Mouse (Mus musculus): ENCODE results near the gene Mrpl20. TPM values are rescaled to one million over a fixed set of nuclear protein-coding genes. Genes with fewer than 3 reads are reported as not detected.

Gene Mrpl20
- polyA plus RNA-seq (2012; rRNA removed): 50.2 and 58.8 TPM in 2 replicates

DNA sequence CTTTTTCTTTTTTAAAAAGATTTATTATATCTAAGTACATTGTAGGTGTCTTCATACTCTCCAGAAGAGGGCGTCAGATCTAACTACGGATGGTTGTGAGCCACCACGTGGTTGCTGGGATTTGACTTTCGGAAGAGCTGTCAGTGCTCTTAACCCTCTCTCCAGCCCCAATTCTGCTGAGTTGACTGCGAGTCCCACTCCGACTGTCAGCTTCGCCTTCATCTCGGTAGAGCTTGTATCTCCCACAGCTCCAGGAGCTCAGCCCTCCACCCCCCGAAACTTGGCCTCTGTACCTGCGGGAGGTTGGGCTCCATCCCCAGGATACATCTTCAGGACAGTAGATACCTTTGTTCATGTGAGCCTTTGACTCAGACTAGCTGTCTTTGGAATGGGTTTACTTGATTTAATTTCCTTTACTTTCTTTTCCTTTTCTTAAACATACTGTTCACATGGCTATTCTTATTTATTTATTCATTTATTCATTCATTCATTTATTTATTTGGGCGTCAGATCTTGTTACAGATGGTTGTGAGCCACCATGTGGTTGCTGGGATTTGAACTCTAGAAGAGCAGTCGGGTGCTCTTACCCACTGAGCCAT lies at the start of gene Mrpl20:
Gene Mrpl20 (plus strand): TSS at position 138 of the 599 bp plus-strand sequence.

DNA sequence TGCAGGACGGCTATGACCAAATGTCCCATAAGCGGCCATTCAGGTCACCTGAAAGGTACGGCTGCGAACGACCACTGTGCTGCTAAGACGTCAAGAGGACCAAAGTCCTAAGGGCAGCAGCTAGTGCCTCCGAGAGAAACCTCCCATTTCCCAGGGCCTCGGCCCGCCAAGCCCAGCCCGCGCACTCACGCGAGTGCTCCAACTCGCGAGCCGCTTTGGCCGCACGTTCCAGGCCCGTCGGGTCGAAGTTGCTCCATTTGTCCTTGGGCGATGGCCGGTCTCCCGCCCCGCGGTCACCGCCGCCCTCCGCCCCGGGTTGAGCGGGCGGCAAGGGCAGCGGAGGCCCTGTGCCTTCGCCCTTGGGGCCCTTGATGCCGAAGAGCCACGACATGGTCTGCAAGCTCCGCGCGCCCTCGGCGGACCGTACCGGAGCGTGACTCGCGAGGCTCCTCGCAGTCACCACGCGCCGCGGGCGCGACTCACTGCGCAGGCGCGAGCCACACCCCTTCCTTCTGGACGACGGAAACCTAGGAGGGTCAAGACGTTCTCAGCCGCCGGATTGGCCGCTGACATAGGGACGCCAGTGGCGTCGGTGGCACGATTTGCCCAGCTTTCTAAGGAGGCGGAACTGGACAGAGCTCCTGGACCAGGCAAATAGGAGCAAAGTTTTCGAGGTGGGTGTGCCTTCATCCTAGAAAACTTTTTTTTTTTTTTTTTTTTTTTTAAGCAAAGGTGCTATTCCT lies 41.9 kb upstream of the Mrpl20 start, which contains the start of gene Atad3a:
Gene Atad3a (minus strand): TSS at position 481 of the 743 bp plus-strand sequence.

GRCm38 (mm10) chr4:155774280-155774754 lies 28.4 kb upstream of the Mrpl20 start, which contains the start of gene Vwa1:
Vwa1 (minus strand) TSS chr4:155774698.

GRCm38 (mm10) chr4:155785819-155786218 lies 16.9 kb upstream of the Mrpl20 start, which contains the start of gene Tmem88b:
Tmem88b (minus strand) TSS chr4:155785874.

GRCm38 (mm10) chr4:155790021-155790489 lies 12.6 kb upstream of the Mrpl20 start, which contains the start of gene Ankrd65:
Ankrd65 (plus strand) TSS chr4:155790439.

GRCm38 (mm10) chr4:155811929-155812664 lies 9.4 kb downstream of the Mrpl20 start, which contains the start of gene Ccnl2:
Ccnl2 (plus strand) TSS chr4:155812489.

GRCm38 (mm10) chr4:155831205-155831766 lies 28.6 kb downstream of the Mrpl20 start, which contains the start of gene Aurkaip1:
Aurkaip1 (plus strand) TSS chr4:155831272.

GRCm38 (mm10) chr4:155839483-155839910 lies 36.8 kb downstream of the Mrpl20 start, which contains the start of gene Mxra8:
Mxra8 (plus strand) TSS chr4:155839680.

DNA sequence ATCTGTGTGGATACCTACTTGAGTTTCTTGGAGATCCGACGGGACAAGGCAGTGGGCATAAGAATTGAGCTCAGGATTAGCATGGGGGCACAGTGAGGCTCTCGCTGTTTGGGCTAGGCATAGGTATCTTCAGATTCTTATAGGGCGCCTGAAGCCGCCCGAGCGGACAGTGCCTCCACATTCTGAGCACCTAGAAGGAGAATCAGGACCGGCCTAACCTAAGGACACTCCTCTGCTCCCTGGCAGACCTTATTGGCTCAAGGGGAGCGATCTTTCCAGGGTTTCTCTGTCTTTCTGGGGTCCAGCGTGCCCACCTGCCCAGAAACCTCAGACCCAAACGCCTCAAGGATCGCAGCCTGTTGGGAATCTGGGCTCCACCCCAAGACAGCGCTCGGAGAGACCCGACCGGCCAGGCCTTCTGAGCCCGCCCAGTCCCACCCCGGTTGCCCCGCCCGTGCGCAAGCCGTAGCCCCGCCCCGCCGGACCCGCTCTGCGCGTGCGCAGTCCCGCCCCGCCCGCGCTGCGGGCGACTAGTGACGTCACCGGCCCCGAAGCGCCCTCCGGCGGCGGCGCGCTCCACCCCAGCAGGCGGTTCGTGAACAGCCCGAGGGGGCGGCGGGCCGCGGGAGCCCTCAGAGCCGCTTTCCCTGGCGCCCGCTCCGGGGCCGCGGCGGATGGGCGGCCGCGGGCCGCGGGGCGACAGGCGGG lies 44.3 kb downstream of the Mrpl20 start, which contains the start of gene Dvl1:
Gene Dvl1 (plus strand): TSS at position 532 of the 708 bp plus-strand sequence.

Other genes starting within 250 kb of the Mrpl20 start
- gene Nadk, start 240.5 kb upstream of the Mrpl20 start, polyA plus RNA-seq (2012; rRNA removed): 46.0 and 46.7 TPM in 2 replicates
- 5.5 and 5.7 TPM in 2 replicates for gene Slc35e2, start 201.5 kb upstream of the Mrpl20 start, polyA plus RNA-seq (2012; rRNA removed)
- gene Cdk11b, start 178.0 kb upstream of the Mrpl20 start, polyA plus RNA-seq (2012; rRNA removed): 17.0 and 20.1 TPM in 2 replicates
- not detected in 2 replicates for gene Gm10563, start 157.5 kb upstream of the Mrpl20 start, polyA plus RNA-seq (2012; rRNA removed)
- gene Mmp23, start 149.5 kb upstream of the Mrpl20 start, polyA plus RNA-seq (2012; rRNA removed): 8.9 and 9.8 TPM in 2 replicates
- 8.4 and 10.7 TPM in 2 replicates for gene Mib2, start 133.7 kb upstream of the Mrpl20 start, polyA plus RNA-seq (2012; rRNA removed)
- gene Fndc10, start 108.5 kb upstream of the Mrpl20 start, polyA plus RNA-seq (2012; rRNA removed): 0.55 and 0.61 TPM in 2 replicates
- 49.1 and 49.2 TPM in 2 replicates for gene Ssu72, start 98.1 kb upstream of the Mrpl20 start, polyA plus RNA-seq (2012; rRNA removed)
- 0.16 and 0.23 TPM in 2 replicates for gene Tmem240, start 68.1 kb upstream of the Mrpl20 start, polyA plus RNA-seq (2012; rRNA removed)
- gene Atad3a, start 41.8 kb upstream of the Mrpl20 start, polyA plus RNA-seq (2012; rRNA removed): 41.4 and 52.8 TPM in 2 replicates
- gene Vwa1, start 28.2 kb upstream of the Mrpl20 start, polyA plus RNA-seq (2012; rRNA removed): 0.10 and 0.16 TPM in 2 replicates
- gene Tmem88b, start 17.0 kb upstream of the Mrpl20 start, polyA plus RNA-seq (2012; rRNA removed): 0.55 and 0.60 TPM in 2 replicates
- 0.06 and 0.08 TPM in 2 replicates for gene Ankrd65, start 12.4 kb upstream of the Mrpl20 start, polyA plus RNA-seq (2012; rRNA removed)
- gene Ccnl2, start 9.6 kb downstream of the Mrpl20 start, polyA plus RNA-seq (2012; rRNA removed): 103 and 115 TPM in 2 replicates
- 67.1 and 69.6 TPM in 2 replicates for gene Aurkaip1, start 28.4 kb downstream of the Mrpl20 start, polyA plus RNA-seq (2012; rRNA removed)
- gene Mxra8, start 36.8 kb downstream of the Mrpl20 start, polyA plus RNA-seq (2012; rRNA removed): 14.4 and 15.6 TPM in 2 replicates
- gene Dvl1, start 44.5 kb downstream of the Mrpl20 start, polyA plus RNA-seq (2012; rRNA removed): 25.7 and 28.6 TPM in 2 replicates
- gene Tas1r3, start 60.5 kb downstream of the Mrpl20 start, polyA plus RNA-seq (2012; rRNA removed): 0.14 and 0.15 TPM in 2 replicates
- gene Cptp, start 66.6 kb downstream of the Mrpl20 start, polyA plus RNA-seq (2012; rRNA removed): 5.5 and 6.5 TPM in 2 replicates
- 16.9 and 18.1 TPM in 2 replicates for gene Ints11, start 66.7 kb downstream of the Mrpl20 start, polyA plus RNA-seq (2012; rRNA removed)
- gene Pusl1, start 88.9 kb downstream of the Mrpl20 start, polyA plus RNA-seq (2012; rRNA removed): 14.0 and 16.1 TPM in 2 replicates
- gene Acap3, start 88.9 kb downstream of the Mrpl20 start, polyA plus RNA-seq (2012; rRNA removed): 5.1 and 6.3 TPM in 2 replicates
- gene Ube2j2, start 141.0 kb downstream of the Mrpl20 start, polyA plus RNA-seq (2012; rRNA removed): 32.2 and 32.3 TPM in 2 replicates
- 22.6 and 24.1 TPM in 2 replicates for gene C1qtnf12, start 159.4 kb downstream of the Mrpl20 start, polyA plus RNA-seq (2012; rRNA removed)
- gene B3galt6, start 189.8 kb downstream of the Mrpl20 start, polyA plus RNA-seq (2012; rRNA removed): 2.4 TPM in 2 replicates
- 36.5 and 36.9 TPM in 2 replicates for gene Sdf4, start 190.0 kb downstream of the Mrpl20 start, polyA plus RNA-seq (2012; rRNA removed)
- 0.71 and 1.2 TPM in 2 replicates for gene Tnfrsf4, start 211.0 kb downstream of the Mrpl20 start, polyA plus RNA-seq (2012; rRNA removed)
- 0.54 and 0.59 TPM in 2 replicates for gene Tnfrsf18, start 223.3 kb downstream of the Mrpl20 start, polyA plus RNA-seq (2012; rRNA removed)